Mouse (Mus musculus) ES-CJ7 (cell line): ENCODE measurements around the gene Gm14419.
"Not testable (repeated sequence)": the region's sequence is repeated elsewhere in the genome, so short reads cannot be mapped to it uniquely, and the experiment has no call there.

ENCODE experiments used
- DNase-seq: peaks from one replicate; pipeline ENCODE4 v3.0.0; 2011; ENCODE audit warnings: low read depth, low spot score

Gm14419 gene

GRCm38 (mm10) chr2:177000656-177001055, at the start of gene Gm14419:
Gm14419 (plus strand) TSS chr2:177000956.
- not testable (repeated sequence) for DNase-seq
